Mouse (Mus musculus) heart, postnatal 0 days (tissue): ENCODE data around the gene Sppl3. TPM values are rescaled to one million over a fixed set of nuclear protein-coding genes. Genes with fewer than 3 reads are reported as not detected.

Source experiments
- ATAC-seq: fragments of 200-750 bp; cut with Nextera tagmentation; 2 replicates; pipeline ENCODE4 v1.8.0; 2017; ENCODE audit warnings: low read depth, moderate number of reproducible peaks, moderate library complexity; ENCODE audit not compliant: insufficient read depth
- DNase-seq: peaks from one replicate; pipeline ENCODE4 v3.0.0-alpha.2; 2016; ENCODE audit warnings: low spot score
- H3K27ac ChIP-seq: fragments of 300-500 bp; sonication (generic); 2 replicates; pipeline ENCODE4 v1.5.1; 2014; ENCODE audit warnings: low read depth, mild to moderate bottlenecking
- H3K27me3 ChIP-seq: fragments of 300-500 bp; sonication (generic); 2 replicates; pipeline ENCODE4 v1.6.1; 2014; ENCODE audit warnings: low read length, mixed read lengths; ENCODE audit not compliant: control insufficient read depth, insufficient read depth
- H3K36me3 ChIP-seq: fragments of 300-500 bp; sonication (generic); replicated peaks from 2 replicates; pipeline ENCODE4 v1.6.1; 2014; ENCODE audit warnings: low read length, mixed read lengths; ENCODE audit not compliant: control insufficient read depth, insufficient read depth
- H3K4me1 ChIP-seq: fragments of 300-500 bp; sonication (generic); 2 replicates; pipeline ENCODE4 v1.6.1; 2014; ENCODE audit warnings: antibody characterized with exemption; ENCODE audit not compliant: control insufficient read depth, insufficient read depth
- H3K4me2 ChIP-seq: fragments of 300-500 bp; sonication (generic); 2 replicates; pipeline ENCODE4 v1.6.1; 2014; ENCODE audit warnings: low read depth, mild to moderate bottlenecking, low read length, moderate library complexity
- H3K4me3 ChIP-seq: fragments of 300-500 bp; sonication (generic); 2 replicates; pipeline ENCODE4 v1.5.1; 2014; ENCODE audit warnings: low read depth, low read length
- H3K9ac ChIP-seq: fragments of 300-500 bp; sonication (generic); replicated peaks from 2 replicates; pipeline ENCODE4 v1.6.1; 2014; ENCODE audit warnings: low read depth, low read length, mixed read lengths
- H3K9me3 ChIP-seq: fragments of 300-500 bp; sonication (generic); replicated peaks from 2 replicates; pipeline ENCODE4 v1.6.1; 2016; ENCODE audit warnings: low read length; ENCODE audit not compliant: control insufficient read depth
- CTCF ChIP-seq: IDR thresholded peaks from 2 replicates; pipeline ENCODE4 v1.5.1; 2016; ENCODE audit warnings: antibody characterized with exemption, control low read depth, low read depth
- EP300 ChIP-seq: IDR thresholded peaks from 2 replicates; pipeline ENCODE4 v1.6.1; 2016; ENCODE audit warnings: antibody characterized with exemption, low read depth
- WGBS: fragments of 180-500 bp; shearing (Covaris S2); extraction: QIAGEN DNeasy Blood & Tissue Kit; methylation state at CpG from one replicate; pipeline ENCODE4 v1.1.7; 2014; 5-methylcytosine and 5-hydroxymethylcytosine counted together
- polyA plus RNA-seq: library from polyadenylated mRNA; unstranded; fragments of >200 nt; fragmentation: Nextera tagmentation; extraction: Ambion mirVana; gene quantifications from 2 replicates; pipeline ENCODE4 v1.2.1, GENCODE M21; 2015
- total RNA-seq: library from RNA; depleted of rRNA; stranded (reverse); fragments of >200 nt; gene quantifications from 2 replicates; pipeline ENCODE4 v1.2.3, GENCODE M21; 2014; ENCODE audit warnings: low replicate concordance; rRNA removed

The Sppl3 gene
- total and polyA plus RNA-seq, 2 experiments from 2014 or later: 6.8 to 65.6 TPM

DNA sequence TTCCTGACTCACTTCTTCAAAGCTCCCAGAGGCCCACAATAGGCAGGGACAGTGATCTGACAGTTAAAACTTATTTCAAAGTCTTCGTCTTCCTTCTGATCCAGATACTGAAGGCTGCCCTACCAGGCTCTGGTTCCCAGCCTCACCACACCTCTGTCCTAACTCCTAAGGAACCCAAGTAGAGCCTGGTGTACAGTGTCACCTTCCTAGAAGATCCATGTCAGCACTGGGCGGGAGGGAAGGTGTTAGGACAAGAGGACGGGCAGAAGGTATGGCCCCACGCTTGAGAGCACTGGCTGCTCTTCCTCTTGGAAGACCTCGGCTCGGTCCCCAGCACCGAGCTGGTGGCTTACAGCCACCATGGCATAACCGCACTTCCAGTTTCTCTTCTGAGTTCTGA is 137.4 kb downstream of the Sppl3 start:
- Histone ChIP-seq H3K4me1 (peaks cover 12% of the 10 kb centered on the region; the same call in 1 of the 2 replicates), H3K9ac (no peak overlapping the region), H3K9me3 (no peaks in the 10 kb centered on the region), H3K4me2 (no peak overlapping the region), H3K27ac (no peak overlapping the region), H3K36me3 (peaks cover 54% of the 10 kb centered on the region), H3K4me3 (no peak overlapping the region), H3K27me3 (no peaks in the 10 kb centered on the region)
- DNase-seq: no peak
- 88% methylated on average over 8 of the region's 8 CpGs for WGBS
- ATAC-seq: no peak
- TF ChIP-seq CTCF (no peak), EP300 (no peak)

Other genes with a start within 250 kb of the Sppl3 start
- 42.8 and 43.8 TPM in 2 replicates for gene Ankrd13a, start 236.5 kb upstream of the Sppl3 start, total RNA-seq
- 19.7 and 23.8 TPM in 2 replicates for gene Ankrd13a, start 236.5 kb upstream of the Sppl3 start, polyA plus RNA-seq
- gene Git2, start 235.6 kb upstream of the Sppl3 start, total RNA-seq: 37.7 and 53.3 TPM in 2 replicates
- gene Git2, start 235.6 kb upstream of the Sppl3 start, polyA plus RNA-seq: 21.1 and 21.5 TPM in 2 replicates
- 31.3 and 49.2 TPM in 2 replicates for gene 1500011B03Rik, start 187.7 kb upstream of the Sppl3 start, total RNA-seq
- gene 1500011B03Rik, start 187.7 kb upstream of the Sppl3 start, polyA plus RNA-seq: 35.3 and 37.2 TPM in 2 replicates
- gene 4930519G04Rik, start 157.5 kb upstream of the Sppl3 start, total RNA-seq: not detected in 2 replicates
- gene 4930519G04Rik, start 157.5 kb upstream of the Sppl3 start, polyA plus RNA-seq: not detected in 2 replicates
- not detected in 2 replicates for gene Gm9936, start 152.5 kb upstream of the Sppl3 start, total RNA-seq
- not detected in 2 replicates for gene Gm9936, start 152.5 kb upstream of the Sppl3 start, polyA plus RNA-seq
- gene Oasl2, start 114.2 kb upstream of the Sppl3 start, total RNA-seq: 11.4 and 14.9 TPM in 2 replicates
- gene Oasl2, start 114.2 kb upstream of the Sppl3 start, polyA plus RNA-seq: 6.5 and 9.2 TPM in 2 replicates
- 5.6 and 9.4 TPM in 2 replicates for gene Oasl1, start 87.9 kb upstream of the Sppl3 start, total RNA-seq
- 0.68 and 0.69 TPM in 2 replicates for gene Oasl1, start 87.9 kb upstream of the Sppl3 start, polyA plus RNA-seq
- gene 2210016L21Rik, start 69.0 kb upstream of the Sppl3 start, total RNA-seq: 7.3 and 16.0 TPM in 2 replicates
- gene 2210016L21Rik, start 69.0 kb upstream of the Sppl3 start, polyA plus RNA-seq: 32.2 and 32.6 TPM in 2 replicates
- not detected in 2 replicates for gene Hnf1a, start 40.0 kb upstream of the Sppl3 start, total RNA-seq
- not detected in 2 replicates for gene Hnf1a, start 40.0 kb upstream of the Sppl3 start, polyA plus RNA-seq
- gene Gm10401, start 87.2 kb downstream of the Sppl3 start, total RNA-seq: not detected in 2 replicates
- 13.3 and 14.4 TPM in 2 replicates for gene Gm10401, start 87.2 kb downstream of the Sppl3 start, polyA plus RNA-seq
- gene Acads, start 108.2 kb downstream of the Sppl3 start, total RNA-seq: 266 and 288 TPM in 2 replicates
- 208 and 211 TPM in 2 replicates for gene Acads, start 108.2 kb downstream of the Sppl3 start, polyA plus RNA-seq
- gene Unc119b, start 123.8 kb downstream of the Sppl3 start, total RNA-seq: 17.0 and 25.9 TPM in 2 replicates
- 10.6 and 11.7 TPM in 2 replicates for gene Unc119b, start 123.8 kb downstream of the Sppl3 start, polyA plus RNA-seq
- 68.4 and 74.8 TPM in 2 replicates for gene Mlec, start 147.0 kb downstream of the Sppl3 start, total RNA-seq
- gene Mlec, start 147.0 kb downstream of the Sppl3 start, polyA plus RNA-seq: 20.4 and 21.1 TPM in 2 replicates
- 0.39 and 4.1 TPM in 2 replicates for gene Cabp1, start 183.2 kb downstream of the Sppl3 start, total RNA-seq
- 0.78 and 0.96 TPM in 2 replicates for gene Cabp1, start 183.2 kb downstream of the Sppl3 start, polyA plus RNA-seq
- 41.1 and 71.6 TPM in 2 replicates for gene Pop5, start 224.7 kb downstream of the Sppl3 start, total RNA-seq
- 57.9 and 65.9 TPM in 2 replicates for gene Pop5, start 224.7 kb downstream of the Sppl3 start, polyA plus RNA-seq